Mouse (Mus musculus): ENCODE data around the gene Smg6. TPM values are rescaled to one million over a fixed set of nuclear protein-coding genes. Genes with fewer than 3 reads are reported as not detected.
A peak's percentile ranks its signal among the peaks of the same experiment; 100 is the strongest.

Gene Smg6
- polyA plus RNA-seq, 1 experiment = 6.6 TPM

GRCm38 (mm10) chr11:75140431-75140830 is 214.8 kb downstream of the Smg6 start:
- Histone ChIP-seq H3K4me1 (ENCODE audit: control insufficient read depth, insufficient read depth, insufficient read length, low read length) (peaks cover 49% of the 10 kb centered on the region), H3K4me3 (ENCODE audit: insufficient read depth, low read depth, low read length) (no peak overlapping the region), H3K27ac (replicated peaks; ENCODE audit: low read depth, low read length) (peak overlapping the region; percentile 33)

- Histone ChIP-seq H3K27ac (replicated peaks; ENCODE audit: low read depth, low read length) (peak overlapping the region; percentile 33), H3K4me3 (ENCODE audit: insufficient read depth, low read depth, low read length) (no peak overlapping the region), H3K4me1 (ENCODE audit: control insufficient read depth, insufficient read depth, insufficient read length, low read length) (peaks cover 49% of the 10 kb centered on the region)
These were observed 215.4 kb downstream of the Smg6 start for GRCm38 (mm10) chr11:75141038-75141437.

GRCm38 (mm10) chr11:75141913-75142312 is 216.3 kb downstream of the Smg6 start:
- Histone ChIP-seq H3K4me3 (ENCODE audit: insufficient read depth, low read depth, low read length) (no peak overlapping the region), H3K4me1 (ENCODE audit: control insufficient read depth, insufficient read depth, insufficient read length, low read length) (peaks cover 46% of the 10 kb centered on the region), H3K27ac (replicated peaks; ENCODE audit: low read depth, low read length) (peak overlapping the region; percentile 25; the same call in 1 of the 2 replicates)

DNA sequence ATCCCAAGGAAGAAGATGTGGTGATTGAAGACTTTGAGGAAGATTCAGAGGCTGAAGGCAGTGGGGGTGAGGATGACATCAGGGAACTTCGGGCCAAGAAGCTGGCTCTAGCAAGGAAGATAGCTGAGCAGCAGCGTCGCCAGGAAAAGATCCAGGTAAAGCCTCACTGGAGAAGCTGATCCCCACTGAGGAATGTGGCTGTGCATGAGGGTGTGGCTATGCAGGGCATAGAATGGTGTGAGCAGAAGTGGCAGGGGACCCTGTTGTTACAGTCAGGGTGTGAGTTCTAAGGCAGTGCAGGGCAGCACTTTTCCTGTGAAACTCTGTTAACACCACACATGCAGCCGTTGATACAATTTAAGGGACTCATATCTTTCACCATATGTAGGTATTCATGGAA is 217.1 kb downstream of the Smg6 start:
- H3K4me3 ChIP-seq (ENCODE audit: insufficient read depth, low read depth, low read length) = no peak overlapping the region
- no peak overlapping the region for H3K27ac ChIP-seq (replicated peaks; ENCODE audit: low read depth, low read length)
- peaks cover 44% of the 10 kb centered on the region for H3K4me1 ChIP-seq (ENCODE audit: control insufficient read depth, insufficient read depth, insufficient read length, low read length)

GRCm38 (mm10) chr11:75145841-75146240 is 220.2 kb downstream of the Smg6 start:
- Histone ChIP-seq H3K27ac (replicated peaks; ENCODE audit: low read depth, low read length) (no peak overlapping the region), H3K4me3 (ENCODE audit: insufficient read depth, low read depth, low read length) (no peak overlapping the region), H3K4me1 (ENCODE audit: control insufficient read depth, insufficient read depth, insufficient read length, low read length) (peaks cover 20% of the 10 kb centered on the region)

DNA sequence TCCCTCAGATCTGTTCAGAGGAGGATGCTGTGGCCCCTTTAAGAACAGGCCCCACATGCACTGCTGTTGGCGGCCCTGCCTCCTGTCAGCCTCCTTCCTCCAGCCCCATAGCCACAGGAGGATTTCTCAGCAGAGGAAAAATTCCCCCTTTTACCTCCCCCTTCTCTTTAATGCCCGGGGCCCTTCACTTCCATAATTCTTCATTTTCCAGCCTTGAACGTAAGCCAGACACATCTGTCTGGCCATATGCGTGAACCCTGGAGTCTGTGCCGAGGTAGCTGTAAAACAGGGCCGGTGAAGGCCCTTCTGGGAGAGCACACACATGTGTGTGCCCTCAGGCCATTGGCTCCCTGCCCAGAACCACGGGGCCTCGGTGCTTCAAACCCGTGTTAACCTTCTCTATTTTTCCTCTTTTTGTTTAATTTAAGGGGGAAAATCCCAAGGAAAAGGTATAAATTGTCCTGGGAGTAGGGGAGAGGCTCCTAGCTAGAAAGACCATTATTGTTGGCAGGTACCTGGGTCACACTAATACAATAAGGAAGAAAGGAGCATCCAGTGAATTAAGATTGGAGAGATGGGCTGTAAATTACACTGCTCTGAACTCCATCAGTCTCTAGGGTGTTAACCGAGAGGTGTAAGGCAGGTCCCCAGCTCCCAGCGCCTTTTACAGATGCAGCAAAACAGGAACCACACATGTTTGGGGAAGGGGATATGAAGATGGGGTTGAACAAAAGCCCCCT is 221.7 kb downstream of the Smg6 start:
- H3K4me1 ChIP-seq (ENCODE audit: control insufficient read depth, insufficient read depth, insufficient read length, low read length) = peaks cover 13% of the 10 kb centered on the region
- H3K4me3 ChIP-seq (ENCODE audit: insufficient read depth, low read depth, low read length) = no peak overlapping the region
- H3K27ac ChIP-seq (replicated peaks; ENCODE audit: low read depth, low read length) = peak overlapping the region; percentile 78

DNA sequence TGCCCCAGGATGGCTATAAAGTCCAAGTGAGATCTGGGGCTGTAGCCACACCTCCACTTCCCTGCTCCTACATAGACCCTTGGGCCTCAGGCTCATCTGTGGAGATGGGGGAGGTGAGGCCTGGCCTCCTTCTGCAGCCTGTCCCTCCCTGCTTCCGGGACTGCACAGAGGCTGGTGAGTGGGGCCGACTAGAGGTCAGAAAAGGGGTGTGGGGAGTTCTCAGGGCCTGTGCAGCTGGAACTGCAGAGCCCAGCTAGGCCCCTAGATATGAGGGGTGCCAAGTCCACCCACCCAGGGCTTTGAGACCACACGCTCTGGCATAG is 222.2 kb downstream of the Smg6 start:
- no peak overlapping the region for H3K4me3 ChIP-seq (ENCODE audit: insufficient read depth, low read depth, low read length)
- H3K27ac ChIP-seq (replicated peaks; ENCODE audit: low read depth, low read length) = peak overlapping the region; percentile 78
- peaks cover 17% of the 10 kb centered on the region for H3K4me1 ChIP-seq (ENCODE audit: control insufficient read depth, insufficient read depth, insufficient read length, low read length)

DNA sequence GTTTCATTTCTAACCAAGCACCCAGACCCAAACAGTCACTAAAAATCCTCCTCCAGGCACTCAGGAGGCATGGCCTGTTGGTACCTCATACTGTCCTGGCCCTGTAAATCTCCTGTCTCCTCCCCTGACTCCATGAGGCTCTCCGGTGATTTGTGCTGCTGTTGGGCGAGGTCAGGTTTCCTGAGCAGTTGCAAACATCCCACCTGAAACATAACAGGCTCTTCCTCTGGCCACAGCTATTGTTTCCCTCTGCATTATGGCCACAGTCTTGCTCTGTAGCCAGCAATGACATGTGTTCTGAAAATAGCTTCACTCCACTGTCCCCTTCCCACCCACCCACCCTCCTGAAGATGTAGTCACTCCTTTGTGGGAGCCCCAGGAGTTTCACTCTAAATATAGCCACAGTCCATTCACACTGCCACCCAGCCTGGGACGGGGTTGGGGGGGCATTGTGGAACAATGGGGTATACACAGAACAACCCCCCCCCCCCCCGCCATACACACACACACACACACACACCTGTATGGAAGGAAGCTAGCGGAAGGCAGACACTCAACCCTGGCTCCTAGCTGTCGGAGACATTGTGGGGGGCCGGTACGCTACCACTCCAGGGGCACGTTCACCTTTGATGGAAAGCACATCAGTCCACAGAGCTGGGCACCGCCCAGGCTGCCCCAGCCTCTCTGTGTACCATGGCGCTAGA is 222.9 kb downstream of the Smg6 start:
- Histone ChIP-seq H3K4me1 (ENCODE audit: control insufficient read depth, insufficient read depth, insufficient read length, low read length) (peaks cover 24% of the 10 kb centered on the region), H3K4me3 (ENCODE audit: insufficient read depth, low read depth, low read length) (no peak overlapping the region), H3K27ac (replicated peaks; ENCODE audit: low read depth, low read length) (peak overlapping the region; percentile 79)

- no peak overlapping the region for H3K27ac ChIP-seq (replicated peaks; ENCODE audit: low read depth, low read length)
- peaks cover 31% of the 10 kb centered on the region for H3K4me1 ChIP-seq (ENCODE audit: control insufficient read depth, insufficient read depth, insufficient read length, low read length)
- no peak overlapping the region for H3K4me3 ChIP-seq (ENCODE audit: insufficient read depth, low read depth, low read length)
These were observed 224.7 kb downstream of the Smg6 start for GRCm38 (mm10) chr11:75150346-75150745.

DNA sequence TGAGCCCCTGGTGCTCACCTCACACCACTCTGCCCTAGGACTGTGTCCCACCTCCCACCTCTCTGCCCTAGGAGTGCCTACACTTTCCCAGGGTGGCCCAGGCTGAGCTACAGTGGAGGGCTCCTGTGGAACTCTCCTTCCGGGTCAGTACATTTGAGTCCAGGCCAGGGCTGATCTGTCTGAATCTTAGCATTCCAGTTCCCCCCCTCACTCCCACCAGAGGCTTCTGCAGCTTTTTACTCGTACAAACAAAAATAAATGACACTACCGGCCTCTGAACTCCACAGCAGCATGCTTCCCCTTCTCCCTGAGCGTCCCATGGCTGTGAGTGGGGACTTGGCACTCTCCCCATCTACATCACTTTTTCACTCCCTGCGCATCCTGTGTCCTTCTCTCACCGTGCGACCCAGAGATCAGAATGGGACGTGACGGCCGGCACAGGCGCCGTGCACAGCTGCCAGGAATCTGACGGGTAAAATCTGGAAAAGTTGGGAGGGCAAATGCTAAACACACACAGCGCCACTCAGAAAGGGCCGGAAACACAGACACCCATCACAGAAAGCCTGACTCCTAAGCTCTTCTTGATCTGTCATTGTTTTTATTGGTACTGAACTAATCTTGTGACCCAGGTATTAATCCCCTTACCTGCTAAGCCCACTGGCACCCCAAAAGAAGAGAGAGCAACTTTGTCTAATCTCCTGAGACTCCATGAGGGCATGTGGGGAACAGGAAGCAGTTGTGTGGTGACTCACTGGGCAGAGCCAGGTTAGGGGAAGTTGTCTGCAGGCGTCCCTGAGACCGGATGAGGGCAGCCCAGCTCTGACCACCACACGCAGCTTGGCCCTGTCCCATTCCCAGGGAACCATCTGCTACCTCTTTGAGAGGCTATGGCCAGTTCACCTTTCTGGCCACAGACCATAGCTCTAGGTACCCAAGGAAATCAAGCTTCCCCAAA is 227.3 kb downstream of the Smg6 start:
- Histone ChIP-seq H3K4me1 (ENCODE audit: control insufficient read depth, insufficient read depth, insufficient read length, low read length) (peaks cover 33% of the 10 kb centered on the region), H3K27ac (replicated peaks; ENCODE audit: low read depth, low read length) (peak overlapping the region; percentile 90), H3K4me3 (ENCODE audit: insufficient read depth, low read depth, low read length) (no peak overlapping the region)

DNA sequence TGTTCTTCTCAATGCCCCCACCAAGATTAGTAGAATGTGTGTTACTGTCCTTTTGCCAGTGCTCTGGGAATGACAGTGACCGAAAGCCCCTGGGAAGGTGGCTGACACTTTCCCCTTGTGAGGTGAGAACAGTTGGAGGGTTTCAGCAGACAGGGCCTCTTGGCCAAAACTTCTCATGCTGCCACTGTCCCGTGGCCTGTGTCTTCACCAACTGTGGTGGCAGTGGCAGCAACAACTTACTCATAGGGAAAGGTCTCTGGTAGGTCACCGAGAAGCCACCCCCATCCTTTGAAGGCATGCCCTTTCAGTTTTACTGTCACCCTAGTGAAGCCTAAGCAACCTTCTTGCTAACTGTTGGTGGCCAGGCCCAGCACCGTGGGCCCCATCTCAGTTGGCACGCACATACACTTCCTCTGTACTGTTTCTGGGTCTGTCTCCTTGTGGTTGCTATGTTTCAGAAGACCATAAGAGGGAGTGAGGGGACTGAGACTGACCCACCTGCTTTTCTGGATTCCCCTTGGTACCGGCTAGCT is 228.5 kb downstream of the Smg6 start:
- Histone ChIP-seq H3K27ac (replicated peaks; ENCODE audit: low read depth, low read length) (peak overlapping the region; percentile 90), H3K4me1 (ENCODE audit: control insufficient read depth, insufficient read depth, insufficient read length, low read length) (peaks cover 33% of the 10 kb centered on the region), H3K4me3 (ENCODE audit: insufficient read depth, low read depth, low read length) (no peak overlapping the region)

DNA sequence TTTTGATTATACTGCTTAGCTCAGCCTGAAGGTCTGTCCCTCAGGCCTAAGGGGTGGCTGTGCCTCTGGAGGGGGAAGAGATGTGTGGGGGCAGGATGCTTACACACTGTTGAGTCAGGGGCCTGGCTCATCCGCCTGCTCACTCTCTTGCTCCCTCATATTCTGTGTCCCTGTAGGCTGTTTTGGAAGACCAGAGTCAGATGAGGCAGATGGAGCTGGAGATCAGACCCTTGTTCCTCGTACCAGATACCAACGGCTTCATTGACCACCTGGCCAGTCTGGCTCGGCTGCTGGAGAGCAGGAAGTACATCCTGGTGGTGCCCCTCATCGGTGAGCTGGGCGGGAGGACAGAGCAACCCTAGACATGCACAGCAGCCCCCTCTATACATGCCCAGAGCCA is 230.4 kb downstream of the Smg6 start:
- H3K27ac ChIP-seq (replicated peaks; ENCODE audit: low read depth, low read length) = peak overlapping the region; percentile 14
- peaks cover 33% of the 10 kb centered on the region for H3K4me1 ChIP-seq (ENCODE audit: control insufficient read depth, insufficient read depth, insufficient read length, low read length)
- H3K4me3 ChIP-seq (ENCODE audit: insufficient read depth, low read depth, low read length) = no peak overlapping the region

- H3K4me3 ChIP-seq (ENCODE audit: insufficient read depth, low read depth, low read length) = no peak overlapping the region
- H3K4me1 ChIP-seq (ENCODE audit: control insufficient read depth, insufficient read depth, insufficient read length, low read length) = peaks cover 33% of the 10 kb centered on the region
- peak overlapping the region; percentile 76 for H3K27ac ChIP-seq (replicated peaks; ENCODE audit: low read depth, low read length)
These were observed 230.8 kb downstream of the Smg6 start for GRCm38 (mm10) chr11:75156416-75156815.

DNA sequence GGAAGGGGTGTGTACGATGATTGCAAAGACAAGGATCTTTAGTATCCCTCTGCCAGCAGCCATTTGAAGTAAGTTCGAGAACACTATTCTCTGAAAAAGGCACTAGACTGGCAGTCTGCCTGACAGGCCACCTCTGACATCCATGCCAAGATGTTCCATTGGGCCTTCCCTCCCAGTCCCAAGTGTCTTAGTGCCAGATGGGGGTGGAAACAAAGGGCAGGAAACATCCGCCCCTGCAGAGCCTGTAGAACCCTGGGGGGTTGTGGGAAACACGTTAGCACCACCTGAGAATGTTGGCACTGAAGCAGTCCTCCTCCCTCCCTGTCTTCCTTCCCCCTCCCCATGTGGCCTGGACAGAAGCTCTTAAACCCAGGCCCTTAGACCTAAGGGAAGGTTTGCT is 231.4 kb downstream of the Smg6 start:
- H3K4me1 ChIP-seq (ENCODE audit: control insufficient read depth, insufficient read depth, insufficient read length, low read length) = peaks cover 33% of the 10 kb centered on the region
- H3K4me3 ChIP-seq (ENCODE audit: insufficient read depth, low read depth, low read length) = no peak overlapping the region
- H3K27ac ChIP-seq (replicated peaks; ENCODE audit: low read depth, low read length) = peak overlapping the region; percentile 76

DNA sequence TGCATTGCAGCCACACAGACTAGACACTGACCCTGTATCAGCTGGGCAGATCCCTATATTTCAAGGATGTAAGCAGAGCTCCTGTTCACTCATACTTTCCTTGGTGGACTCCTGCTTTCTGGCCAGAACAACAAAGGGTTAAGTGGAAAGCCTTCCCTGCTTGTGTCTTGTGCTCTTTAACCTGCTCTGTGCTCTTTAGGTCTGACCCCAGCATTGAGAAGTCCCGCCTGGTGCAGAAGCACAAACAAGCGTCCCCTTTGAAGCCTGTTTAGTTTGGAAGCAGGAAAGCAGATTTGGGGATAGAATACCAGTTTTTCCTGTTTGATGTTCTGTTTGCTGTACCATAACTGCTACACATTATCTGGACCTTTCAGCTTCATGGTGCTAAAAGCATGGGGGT is 232.3 kb downstream of the Smg6 start:
- Histone ChIP-seq H3K27ac (replicated peaks; ENCODE audit: low read depth, low read length) (peak overlapping the region; percentile 76), H3K4me3 (ENCODE audit: insufficient read depth, low read depth, low read length) (no peak overlapping the region), H3K4me1 (ENCODE audit: control insufficient read depth, insufficient read depth, insufficient read length, low read length) (peaks cover 28% of the 10 kb centered on the region)
